8 mouse cellular contexts compared by ENCODE assay signal in the genomic region with DNA sequence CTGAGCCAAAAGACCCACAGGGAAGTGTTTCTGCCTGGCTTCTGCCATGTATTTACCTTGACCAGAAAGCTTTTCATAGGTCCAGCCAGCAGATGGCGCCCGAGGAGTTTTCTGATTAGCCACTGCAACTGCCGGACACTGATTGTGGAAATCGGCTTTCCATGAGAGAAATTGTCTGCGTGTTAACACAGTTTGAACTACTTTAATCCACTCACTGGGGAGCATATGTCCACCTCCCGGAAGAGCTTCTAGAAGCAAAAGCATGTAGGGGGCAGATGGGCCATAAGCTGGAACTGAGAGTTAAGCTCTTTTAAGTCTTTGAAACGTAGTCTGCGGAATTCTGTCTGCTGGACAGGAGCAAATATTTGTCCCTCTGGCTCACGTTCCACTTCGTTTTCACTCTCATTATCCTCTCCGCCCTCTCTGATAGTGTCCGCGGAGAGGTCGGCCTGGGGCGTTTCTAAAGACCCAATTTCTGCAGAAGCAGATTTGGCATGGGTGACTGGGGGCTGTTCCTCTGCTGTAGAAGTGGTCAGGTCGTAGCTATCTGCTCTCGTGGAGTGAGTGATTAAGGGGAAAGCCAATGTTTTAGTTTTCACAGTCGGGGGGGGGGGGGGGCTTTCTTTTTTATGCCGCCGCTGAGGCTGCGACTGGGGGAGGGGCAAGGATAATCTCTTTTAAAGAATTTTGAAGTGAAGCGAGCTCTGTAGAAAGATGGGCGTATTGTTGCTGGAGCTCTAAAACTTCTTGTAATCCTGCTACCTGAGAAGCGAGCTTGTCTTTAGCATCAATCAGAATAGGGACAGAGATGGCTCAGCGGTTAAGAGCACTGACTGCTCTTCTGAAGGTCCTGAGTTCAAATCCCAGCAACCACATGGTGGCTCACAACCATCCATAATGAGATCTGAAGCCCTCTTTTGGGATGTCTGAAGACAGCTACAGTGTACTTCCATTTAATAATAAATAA. TPM values are rescaled to one million over a fixed set of nuclear protein-coding genes. Genes with fewer than 3 reads are reported as not detected.
DNase-seq lines count a peak whose midpoint lies in the region; ATAC-seq lines count a peak whose summit lies in the region.

No protein-coding gene starts in this region.

- H3K9me3 ChIP-seq in hindbrain, embryonic 13.5 days: no peaks in the 10 kb centered on the region

- peak; percentile 91 for DNase-seq in R1 (ENCODE audit: low read depth, low spot score)
- DNase-seq in cerebellum, postnatal 14 days: peak; percentile 95 to 96
- DNase-seq in frontal cortex, postnatal 25 days (ENCODE audit: low spot score in 2 of 2): peak; percentile 85 to 88
- peak; percentile 85 to 98 for DNase-seq in layer of hippocampus, postnatal 25 days (ENCODE audit: extremely low spot score in 1 of 2, low spot score in 1 of 2)
- peak; percentile 90 for DNase-seq in lung, postnatal 14 days
- peak; percentile 83 for DNase-seq in right cerebral cortex, adult 18-20 months
- peak; percentile 88 for DNase-seq in urinary bladder, postnatal 14 days (ENCODE audit: low spot score)

- no peaks in the 10 kb centered on the region; the same call in 1 of the 2 replicates for H3K4me1 ChIP-seq in hindbrain, embryonic 13.5 days (replicated peaks)

- no peaks in the 10 kb centered on the region for H3K27me3 ChIP-seq in hindbrain, embryonic 13.5 days

- H3K9ac ChIP-seq in hindbrain, embryonic 13.5 days: peak overlapping the region; percentile 67

- 14% methylated on average over 25 of the region's 25 CpGs for WGBS in hindbrain, embryonic 13.5 days

- H3K4me3 ChIP-seq in hindbrain, embryonic 13.5 days: peak overlapping the region; percentile 33

- H3K36me3 ChIP-seq in hindbrain, embryonic 13.5 days: no peaks in the 10 kb centered on the region

- ATAC-seq in hindbrain, embryonic 13.5 days (ENCODE audit: low FRiP score): peak; percentile 89

- 0 out of 2 replicates have a peak overlapping the region, but pooled peaks have one; percentile 18 for H3K27ac ChIP-seq in hindbrain, embryonic 13.5 days

- peak overlapping the region; percentile 72 for H3K4me2 ChIP-seq in hindbrain, embryonic 13.5 days

RNA-seq across cellular contexts. Expression of a gene that starts 41.2 kb away (rescaled TPM):
- polyA plus RNA-seq in hindbrain, embryonic 13.5 days (2015; fragmentation: Nextera tagmentation; extraction: Ambion mirVana): 0.09 and 0.19 TPM in 2 replicates
- under 1 TPM; 0.25 to 0.38 TPM for total RNA-seq in layer of hippocampus, postnatal 25 days (2021)

Comparison
In these comparisons a context has a peak if more than half of its experiments do, and no peak if none do; other contexts are left out.
1. Peak in every context shown above with its lines: DNase-seq, ATAC-seq, H3K4me3 ChIP-seq and H3K27ac ChIP-seq.